Mouse (Mus musculus) lung, adult 2 months (tissue): ENCODE measurements around the gene Eefsec.

Source experiments
- CTCF ChIP-seq: fragments of 200-500 bp; IDR thresholded peaks from 2 replicates; pipeline ENCODE4 v1.5.1; 2011; ENCODE audit warnings: mild to moderate bottlenecking, low read length, control low read depth; ENCODE audit not compliant: insufficient read depth
- POLR2A ChIP-seq: fragments of 200-500 bp; IDR thresholded peaks from 2 replicates; pipeline ENCODE4 v1.6.1; 2011; ENCODE audit warnings: low read depth, mild to moderate bottlenecking, control low read depth, low read length, borderline replicate concordance; ENCODE audit errors: extremely low read depth

- TF ChIP-seq POLR2A (no peak), CTCF (no peak)
These were observed 238.0 kb downstream of the Eefsec start for GRCm38 (mm10) chr6:88208321-88208720.
